Mouse (Mus musculus): Measurements from ENCODE around the gene Muc20.

The Muc20 gene

DNA sequence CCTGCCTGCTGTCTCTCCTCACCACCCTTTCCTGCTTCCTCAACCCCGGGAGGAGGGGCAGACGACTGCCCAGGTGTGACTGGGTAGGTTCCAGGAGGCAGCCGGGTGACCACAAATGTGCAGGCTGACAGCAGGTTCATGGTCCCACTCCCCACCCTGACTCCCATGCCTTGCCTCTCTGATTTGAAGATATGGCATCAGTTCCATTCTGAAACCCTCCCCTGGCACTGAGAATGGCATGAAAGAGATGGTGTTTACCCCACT, at the start of gene Muc20:
Gene Muc20, minus strand, starts transcription at position 10 of the 264 bp plus-strand sequence.
- DNase-seq = no peak

- no peak for DNase-seq
Observed at GRCm38 (mm10) chr16:32831501-32831900, 34.3 kb upstream of the Muc20 start.

DNA sequence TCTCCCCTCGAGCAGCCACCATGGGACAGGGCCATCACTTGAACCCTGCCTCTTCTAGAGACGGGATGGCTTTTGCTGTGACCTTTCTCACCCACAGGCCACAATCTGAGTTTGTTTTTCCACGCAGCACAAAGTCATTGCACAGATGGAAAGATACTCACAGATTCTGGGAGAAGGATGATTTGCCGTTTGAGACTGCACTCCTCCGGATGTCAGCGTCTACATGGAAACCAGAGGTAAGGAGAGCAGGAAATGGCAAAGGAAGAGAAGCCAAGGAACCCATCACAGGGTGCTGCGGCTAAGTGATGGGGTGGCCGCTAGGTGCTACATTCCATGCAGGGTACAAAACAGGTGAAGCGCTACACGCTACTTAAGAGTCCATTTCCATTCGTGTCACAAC, 31.9 kb upstream of the Muc20 start:
- no peak for DNase-seq

- no peak for DNase-seq
Observed at GRCm38 (mm10) chr16:32826521-32826920, 29.3 kb upstream of the Muc20 start.

DNA sequence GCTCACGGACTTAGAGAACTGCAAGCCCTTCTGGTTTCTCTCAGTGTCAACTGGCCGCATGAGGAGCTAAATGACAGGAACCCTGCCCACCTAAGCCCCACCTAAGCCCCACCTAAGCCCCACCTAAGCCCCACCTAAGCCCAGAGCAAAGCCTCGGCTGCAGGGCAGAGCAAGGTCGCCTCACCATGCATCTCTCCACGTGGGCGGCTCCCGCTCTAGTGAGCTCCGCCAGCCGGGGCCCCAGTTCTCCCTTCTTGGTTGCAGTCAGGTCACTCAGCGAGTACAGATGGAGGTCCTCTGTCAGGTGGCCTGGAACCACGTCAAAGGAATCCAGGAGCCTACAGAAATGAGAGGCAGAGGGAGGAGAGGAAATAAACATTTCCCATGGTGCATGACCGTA, 28.1 kb upstream of the Muc20 start:
- no peak for DNase-seq

GRCm38 (mm10) chr16:32824061-32824460, 26.8 kb upstream of the Muc20 start:
- no peak for DNase-seq

DNA sequence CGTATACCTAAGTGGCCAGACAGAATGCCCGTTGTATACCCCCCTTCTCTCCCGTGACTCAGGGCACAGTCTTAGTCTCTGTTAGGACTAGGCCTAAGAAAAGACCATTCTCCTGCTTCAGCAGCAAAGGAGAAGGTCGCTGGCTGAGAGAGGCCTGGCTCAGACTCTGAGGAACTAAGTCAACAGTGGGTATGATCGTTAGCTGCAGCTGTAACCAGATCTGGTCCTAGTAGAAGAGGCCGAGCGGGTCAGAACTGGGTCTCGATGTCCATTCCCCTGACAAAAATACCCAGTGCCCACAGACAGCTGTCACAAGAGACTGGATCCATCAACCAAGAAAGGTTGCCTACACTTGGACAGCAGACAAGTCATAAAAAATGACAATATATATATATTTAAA, 26.3 kb upstream of the Muc20 start:
- no peak for DNase-seq

DNA sequence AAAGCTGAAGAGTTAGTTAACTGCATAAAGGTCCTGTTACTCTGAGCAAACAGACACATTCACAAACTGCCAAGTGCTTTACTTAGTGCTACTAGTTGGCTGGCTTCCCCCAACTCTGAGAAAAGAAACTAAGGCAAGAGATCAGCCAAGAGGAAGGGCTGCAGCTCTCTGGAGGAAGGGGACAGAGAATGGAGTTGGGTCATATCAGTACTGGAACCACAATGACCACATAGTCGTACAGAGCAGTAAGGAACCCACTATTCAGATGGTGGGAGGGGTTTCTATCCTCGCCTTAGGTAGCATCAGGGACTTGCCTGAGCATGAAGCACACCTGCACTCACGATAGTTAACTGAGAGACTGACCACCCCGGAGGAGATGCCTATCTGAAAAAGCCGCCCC, 25.6 kb upstream of the Muc20 start:
- DNase-seq = no peak

- DNase-seq = no peak
Observed at GRCm38 (mm10) chr16:32822450-32822827, 25.2 kb upstream of the Muc20 start.

DNA sequence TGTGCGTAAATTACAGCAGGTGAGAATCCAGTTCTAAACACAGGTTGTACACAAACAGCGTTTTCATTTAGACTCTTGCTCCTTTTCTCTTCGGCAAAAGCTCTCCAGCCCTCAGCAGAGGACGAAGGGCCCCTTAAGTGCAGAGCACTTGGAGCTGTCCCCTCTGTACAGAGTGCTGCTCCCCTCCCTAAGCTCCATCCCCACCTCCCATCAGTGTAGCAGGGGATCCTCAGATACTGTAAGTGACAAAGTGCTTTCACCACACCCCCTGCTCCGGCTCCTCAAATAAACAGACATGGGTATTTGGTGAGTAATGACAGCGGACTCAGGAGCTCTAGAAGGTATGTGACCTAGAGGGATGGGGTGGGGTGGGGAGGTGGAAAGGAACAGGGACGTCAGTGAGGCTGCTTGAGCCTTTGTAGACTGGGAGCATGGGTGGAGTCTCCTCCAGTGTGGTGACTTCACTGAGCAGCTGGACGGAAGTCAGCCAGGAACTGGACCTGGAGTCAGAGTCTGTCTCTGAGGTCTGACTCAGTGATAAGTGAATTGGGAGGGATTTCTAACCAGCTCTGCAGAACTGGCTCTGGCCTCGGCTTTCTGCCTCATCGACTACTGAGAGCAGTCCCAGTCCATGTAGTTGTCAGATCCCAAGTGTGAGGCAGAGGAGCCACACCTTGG, 24.7 kb upstream of the Muc20 start:
- no peak for DNase-seq

DNA sequence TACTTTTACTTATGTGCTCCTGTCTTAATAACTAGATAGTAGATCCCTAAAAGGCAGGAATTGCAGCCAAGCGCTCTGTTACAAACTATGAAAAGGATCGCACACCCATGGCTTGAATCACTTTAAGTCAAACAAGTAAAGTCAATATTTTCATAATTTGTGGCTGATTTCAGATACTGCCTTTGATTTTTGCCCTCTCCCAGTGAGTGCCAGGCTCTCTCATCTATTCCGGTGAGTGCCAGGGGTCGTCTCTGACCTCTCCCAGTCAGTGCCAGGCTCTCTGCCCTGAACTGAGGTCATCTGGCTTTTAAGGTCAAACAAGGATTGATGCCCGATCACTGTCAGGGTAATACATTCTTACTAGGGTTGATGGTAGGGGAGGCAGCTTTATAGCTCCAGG, 21.2 kb upstream of the Muc20 start:
- DNase-seq = no peak

DNA sequence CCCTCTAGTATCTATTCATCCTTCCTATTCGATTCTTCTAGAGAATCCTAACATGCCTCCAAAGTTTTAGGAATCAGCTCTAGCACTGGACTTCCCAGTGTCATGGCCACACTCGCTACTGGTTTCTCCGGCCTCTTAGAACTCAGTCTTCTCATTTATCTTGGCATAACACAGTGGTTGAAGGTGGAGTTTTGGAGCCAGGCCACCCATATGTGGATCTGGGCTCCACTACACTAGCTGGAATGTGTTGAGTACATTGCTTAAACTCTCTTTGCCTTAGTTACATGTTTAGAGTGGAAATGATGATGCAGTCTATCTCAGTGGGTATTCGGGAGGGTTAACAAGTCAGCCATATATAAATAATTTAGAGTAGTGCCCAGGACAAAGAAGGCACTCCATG, 20.8 kb upstream of the Muc20 start:
- DNase-seq = no peak

- DNase-seq = no peak
Observed at GRCm38 (mm10) chr16:32815160-32815605, 17.9 kb upstream of the Muc20 start.

DNA sequence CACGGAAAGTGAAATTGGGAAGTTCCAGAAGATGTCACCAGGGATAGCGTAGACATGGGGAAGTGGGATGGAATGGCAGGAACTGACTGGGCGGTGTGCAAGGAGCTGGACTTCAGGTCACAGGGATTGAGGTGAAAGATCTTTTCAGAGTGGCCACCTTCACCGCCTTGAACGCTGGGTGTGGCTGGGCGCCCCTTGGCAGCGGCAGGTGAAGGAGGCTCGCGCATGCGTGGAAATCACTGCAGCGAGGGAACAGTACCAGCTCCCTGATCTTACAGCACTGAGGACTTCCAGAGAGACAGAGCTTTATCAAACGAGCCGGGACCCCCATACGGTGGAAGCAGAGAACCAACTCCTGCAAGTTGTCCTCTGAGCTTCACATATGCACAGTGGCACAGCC, 17.3 kb upstream of the Muc20 start:
- DNase-seq = peak; percentile 47

GRCm38 (mm10) chr16:32813771-32814170, 16.5 kb upstream of the Muc20 start:
- DNase-seq = no peak

GRCm38 (mm10) chr16:32813362-32813761, 16.1 kb upstream of the Muc20 start:
- DNase-seq = no peak

DNA sequence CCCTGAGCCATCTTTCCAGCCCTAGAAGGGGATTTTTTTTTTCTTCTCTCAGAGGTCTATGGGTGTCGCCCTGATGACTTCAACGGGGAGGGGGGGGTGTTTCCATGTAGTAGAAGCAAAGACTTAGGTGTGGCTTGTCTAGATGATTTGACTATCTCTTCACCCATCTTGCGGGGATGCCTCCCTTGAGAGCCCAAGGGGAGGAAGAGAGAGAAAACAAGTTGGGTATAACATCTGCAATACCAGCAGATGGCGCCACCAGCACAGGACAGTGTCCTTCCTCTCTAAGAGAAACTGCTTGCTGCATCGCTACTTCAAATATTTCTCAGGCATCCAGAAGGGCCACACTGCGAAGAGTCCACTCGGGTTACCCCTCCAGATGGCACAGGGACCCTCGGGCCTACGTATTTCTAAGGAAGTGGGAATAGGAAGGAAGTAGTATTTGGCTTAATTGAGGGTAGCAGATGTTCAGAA, 15.7 kb upstream of the Muc20 start:
- peak; percentile 76 for DNase-seq

- no peak for DNase-seq
Observed at GRCm38 (mm10) chr16:32810321-32810720, 13.1 kb upstream of the Muc20 start, which contains the start of gene Smbd1. Gene Smbd1, minus strand, starts transcription at chr16:32810477.

GRCm38 (mm10) chr16:32807408-32808185, 10.4 kb upstream of the Muc20 start:
- DNase-seq = no peak

DNA sequence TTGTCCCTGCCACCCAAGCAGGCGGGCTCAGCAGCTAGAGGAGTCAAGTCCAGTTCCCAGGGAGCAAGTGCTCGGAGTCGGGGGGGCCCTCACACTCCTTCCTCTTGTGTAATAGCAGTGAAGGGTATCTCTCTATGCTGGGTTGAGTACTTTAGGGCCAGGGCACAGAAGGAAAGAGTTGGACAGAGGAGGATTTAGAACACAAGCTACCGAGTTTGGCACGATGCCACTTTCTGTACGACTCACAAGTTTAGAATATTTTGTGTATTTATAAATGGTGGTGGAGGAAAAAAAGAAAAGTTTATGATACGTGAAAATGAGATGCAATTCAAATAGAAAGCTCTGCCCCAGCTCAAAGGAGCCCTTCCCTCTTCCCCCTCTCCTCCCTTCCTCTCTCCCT, 7.9 kb upstream of the Muc20 start:
- no peak for DNase-seq

DNA sequence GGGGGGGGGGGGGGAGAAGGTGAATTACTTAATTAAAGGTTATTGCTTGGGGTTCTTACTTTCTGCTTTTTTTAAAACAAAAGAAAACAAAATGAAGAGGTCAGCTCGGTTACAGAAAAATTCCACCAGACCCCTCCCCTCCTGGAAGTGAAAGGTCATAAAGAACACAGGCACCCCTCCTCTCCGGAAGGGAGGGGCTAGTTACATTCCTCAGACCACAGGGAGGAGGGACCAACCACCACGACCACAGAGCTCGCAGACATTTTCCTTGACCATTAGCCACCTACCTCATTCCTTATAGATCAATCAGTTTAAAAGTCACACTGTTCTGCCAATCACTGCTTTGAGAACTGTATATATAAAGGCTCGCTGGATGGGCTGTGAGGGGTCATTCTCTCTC, 6.7 kb upstream of the Muc20 start:
- DNase-seq = no peak

DNA sequence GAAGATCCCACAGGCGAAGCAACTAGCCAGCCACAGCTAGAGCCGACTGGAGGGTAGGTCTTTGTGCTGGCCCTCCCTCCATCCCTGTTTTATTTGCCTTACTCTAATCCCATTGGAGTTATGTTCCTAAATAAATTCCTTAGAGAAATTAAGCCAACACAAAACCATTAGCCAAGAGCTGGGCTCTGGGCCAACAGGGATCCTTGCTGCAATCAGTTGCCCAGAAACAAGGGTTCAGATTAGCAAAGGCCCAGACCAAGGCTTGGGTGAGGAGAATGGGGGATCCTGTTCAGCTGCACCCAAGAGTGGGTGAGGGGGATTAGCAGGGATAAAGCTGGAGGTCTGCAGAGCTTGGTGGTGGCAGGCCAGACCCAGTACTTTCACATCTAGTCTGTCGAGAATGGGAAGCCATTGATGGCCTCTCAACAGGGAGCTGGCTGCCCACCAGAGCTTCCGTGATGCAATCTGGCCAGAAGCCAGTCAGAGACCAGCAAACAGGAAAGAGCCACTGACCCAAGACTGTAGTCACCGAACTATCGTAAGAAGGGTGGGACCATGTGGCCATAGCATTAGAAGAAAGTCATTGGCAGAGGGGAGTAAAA, 6.1 kb upstream of the Muc20 start:
- DNase-seq = peak; percentile 46

DNA sequence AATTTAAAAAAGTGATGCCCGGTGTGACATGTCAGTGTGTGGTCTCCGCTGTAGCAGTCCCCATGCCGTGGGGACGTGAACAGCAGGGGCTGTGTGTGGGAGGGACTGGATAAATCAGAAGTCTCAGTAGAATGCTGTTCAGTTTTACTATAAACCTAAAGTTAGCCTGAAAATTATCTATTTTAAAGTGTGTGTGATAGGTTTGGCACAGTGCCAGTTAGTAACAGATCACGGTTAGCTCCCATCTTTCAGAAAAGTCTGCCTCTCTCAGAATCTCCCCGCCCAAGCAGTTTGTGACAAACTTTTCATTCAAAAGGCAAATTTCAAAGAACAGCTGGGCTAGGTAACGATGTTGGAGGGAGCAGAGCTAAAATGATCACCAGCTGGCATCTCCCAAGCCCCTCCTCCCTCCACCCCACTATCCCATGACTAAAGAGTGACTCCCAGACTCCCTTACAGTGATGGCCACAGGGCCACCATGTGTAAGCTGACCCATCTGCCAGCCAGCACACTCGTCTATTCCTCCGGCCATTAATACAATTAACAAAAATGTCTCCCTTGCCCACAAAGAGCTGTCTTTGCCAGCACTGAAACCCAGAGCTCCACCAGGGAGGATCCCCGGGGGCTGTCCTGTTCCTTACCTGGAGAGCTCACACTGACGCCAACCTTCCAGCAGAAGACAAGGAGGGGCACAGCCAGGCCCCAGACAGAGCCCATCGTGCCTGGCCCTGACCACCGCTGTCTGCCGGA, 384 bp downstream of the Muc20 start:
- no peak for DNase-seq

- DNase-seq = no peak
Observed at GRCm38 (mm10) chr16:32795177-32795576, 2.1 kb downstream of the Muc20 start.

Data from cerebellum, adult 8-10 months (tissue).